Mouse (Mus musculus) c-Kit-negative CD71-positive TER-119-positive erythroid progenitor cells, embryonic 14.5 days (primary cell): ENCODE data around the gene Rnls.

Experiments
- DNase-seq: peaks from one replicate; pipeline ENCODE4 v3.0.0-alpha.2; 2013; ENCODE audit warnings: low read depth, low spot score

The Rnls gene

DNA sequence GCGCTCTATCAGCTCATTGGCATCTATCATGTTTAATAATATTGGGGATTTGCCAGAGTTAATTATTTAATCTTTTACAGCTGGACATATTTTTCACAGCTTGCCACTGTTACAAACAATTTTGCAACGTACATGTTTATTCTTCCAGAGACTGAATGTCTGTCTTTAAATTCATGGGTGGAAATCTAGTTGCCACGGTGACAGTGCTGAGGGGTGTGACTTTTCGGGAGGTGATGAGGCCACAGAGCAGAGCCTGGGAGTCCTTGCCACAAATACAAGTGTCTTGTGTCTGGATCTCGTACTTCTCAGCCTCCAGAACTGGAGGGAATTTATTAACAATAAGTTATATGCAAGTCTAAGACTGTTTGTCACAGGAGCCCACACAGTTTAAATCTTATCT lies 212.5 kb downstream of the Rnls start:
- DNase-seq: no peak

DNA sequence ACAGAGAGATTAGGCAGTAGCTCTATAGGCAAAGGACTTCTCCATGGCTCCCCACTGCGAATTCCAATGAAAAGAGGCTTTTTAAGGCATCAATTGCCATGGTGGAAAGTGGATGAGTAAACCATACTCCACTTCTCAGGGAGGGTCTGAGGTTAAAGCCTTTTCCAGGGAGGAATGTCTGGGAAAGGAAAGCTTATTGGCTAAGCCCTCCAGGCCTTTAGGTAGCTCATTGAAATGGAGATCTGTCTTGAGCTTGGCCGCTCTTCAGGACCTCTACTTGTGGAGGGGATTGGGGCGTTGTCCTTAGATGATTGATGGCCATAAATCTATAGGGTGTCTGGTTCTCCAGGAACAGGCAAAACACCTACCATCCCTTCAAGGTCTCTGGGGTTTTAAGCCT lies 213.2 kb downstream of the Rnls start:
- DNase-seq: no peak

DNA sequence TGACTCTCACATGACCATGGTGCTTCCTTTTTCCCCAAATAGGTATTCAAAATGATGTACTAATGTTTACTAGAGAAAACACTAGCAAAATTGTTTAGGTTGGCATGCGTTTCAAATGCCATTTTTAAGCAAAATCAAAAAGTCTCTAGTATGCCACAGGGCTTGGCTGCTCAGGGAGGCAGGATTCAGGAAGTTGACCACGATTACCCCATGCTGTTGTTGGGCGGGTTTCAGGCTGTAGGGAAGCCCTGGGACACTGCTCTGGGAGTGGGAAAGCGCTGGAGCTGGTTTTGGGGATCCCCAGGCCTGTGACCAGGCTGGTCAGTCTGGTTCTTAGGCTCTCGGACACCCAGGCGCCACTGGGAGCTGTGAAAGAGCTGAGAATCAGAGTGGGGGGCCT lies 213.7 kb downstream of the Rnls start:
- no peak for DNase-seq

DNA sequence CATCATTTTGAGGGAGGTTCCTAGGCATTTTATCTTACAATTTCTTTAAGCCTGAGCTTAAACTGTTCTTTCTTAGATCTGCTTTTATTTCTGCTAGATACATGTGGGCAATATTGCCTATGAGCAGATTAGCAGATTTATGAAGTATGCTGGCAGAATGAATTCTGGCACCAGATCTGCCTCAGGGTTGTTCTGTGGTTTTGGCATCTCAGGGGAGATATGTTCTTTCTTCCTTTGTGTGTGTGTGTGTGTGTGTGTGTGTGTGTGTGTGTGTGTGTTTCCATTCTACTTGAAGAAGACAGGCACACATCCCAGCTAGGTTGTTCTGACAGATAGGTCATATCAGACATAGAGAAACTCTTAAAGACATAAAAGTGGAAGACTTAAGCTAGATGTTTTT lies 218.1 kb downstream of the Rnls start:
- DNase-seq: no peak

DNA sequence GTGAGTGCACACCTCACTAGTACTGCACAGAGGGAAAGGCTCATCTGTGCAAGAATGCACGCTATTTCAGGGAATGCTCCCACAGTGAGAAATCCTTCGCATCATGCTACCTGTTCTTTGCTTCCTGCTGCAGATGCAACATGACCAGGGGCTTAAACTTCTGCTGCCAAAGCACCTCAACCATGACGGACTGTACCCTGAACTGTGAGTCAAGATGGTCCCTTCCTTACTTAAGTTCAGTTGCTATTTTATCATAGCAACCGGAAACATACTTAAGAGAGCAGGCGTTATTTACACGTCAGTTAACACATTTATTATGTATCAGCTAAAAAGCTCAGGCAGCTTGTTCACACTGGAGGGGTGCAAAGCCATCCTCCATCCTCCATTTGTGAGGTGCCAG lies 222.2 kb downstream of the Rnls start:
- no peak for DNase-seq

DNA sequence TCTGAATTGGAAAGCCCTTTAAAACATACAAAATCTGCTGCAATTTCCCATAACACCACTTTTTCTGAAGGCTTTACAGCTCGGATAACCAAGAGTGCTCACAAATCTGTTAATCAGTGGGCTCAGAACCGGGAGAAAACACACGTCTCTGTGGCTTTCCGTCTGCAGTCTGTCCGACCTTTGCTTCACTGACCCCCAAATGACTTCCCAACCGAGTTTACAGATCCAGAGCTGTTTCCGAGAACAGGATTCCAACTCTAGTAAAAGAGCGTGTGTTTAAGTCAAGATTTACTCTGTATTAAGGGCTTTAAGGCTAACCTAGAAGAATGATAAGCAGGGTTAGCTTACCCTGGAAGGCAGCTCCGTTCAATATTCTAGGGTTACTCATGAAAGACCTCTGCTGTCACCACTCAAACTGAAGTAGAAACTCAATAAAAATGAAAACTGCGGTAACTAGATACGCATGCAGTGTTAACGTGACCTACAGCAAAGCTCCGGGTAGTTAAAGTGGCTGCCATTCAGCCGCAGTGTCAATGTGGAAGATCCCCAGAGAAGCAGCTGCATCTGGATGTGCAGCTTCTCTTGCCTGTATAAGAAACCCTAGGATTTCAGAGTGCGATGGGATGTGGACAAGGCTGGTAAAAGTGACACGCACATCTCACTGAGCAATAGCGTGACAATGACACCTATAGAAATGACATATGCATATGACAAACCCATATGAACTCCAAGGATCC lies 224.4 kb downstream of the Rnls start:
- no peak for DNase-seq

DNA sequence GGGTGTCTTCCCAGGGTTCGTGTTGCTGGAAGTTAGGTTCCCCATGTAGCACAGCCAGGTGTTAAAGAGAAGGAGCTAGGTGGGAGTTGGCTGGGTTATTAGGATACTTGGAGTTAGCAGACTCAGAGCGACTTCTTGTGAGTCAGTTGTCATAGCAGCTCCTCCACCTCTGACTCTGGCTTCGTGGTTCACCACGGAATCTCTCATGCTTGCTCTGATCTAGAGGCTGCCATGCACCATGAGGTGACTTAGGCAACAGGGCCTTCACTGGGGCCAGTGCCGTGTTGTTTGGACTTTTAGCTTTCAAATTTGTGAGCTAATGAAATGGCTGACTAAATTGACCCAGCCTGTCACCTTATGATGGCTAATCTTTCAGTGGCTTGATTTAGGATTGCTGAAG lies 227.3 kb downstream of the Rnls start:
- DNase-seq: no peak

DNA sequence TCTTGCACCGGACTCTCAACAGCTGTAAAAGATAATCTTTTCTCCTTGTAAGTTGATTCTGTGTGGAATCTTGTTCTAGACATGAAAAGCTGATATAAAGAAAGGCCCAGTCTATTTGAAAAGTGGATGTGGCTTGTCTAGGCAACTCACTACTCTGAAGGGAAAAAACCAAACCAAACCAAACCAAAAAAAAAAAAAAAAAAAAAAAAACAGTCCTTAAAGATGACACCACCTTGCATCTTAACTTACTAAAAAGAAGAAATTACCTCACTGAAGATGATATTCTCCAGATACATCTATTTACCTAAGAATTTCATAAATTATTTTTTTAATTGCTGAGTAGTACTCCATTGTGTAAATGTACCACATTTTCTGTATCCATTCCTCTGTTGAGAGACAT lies 230.2 kb downstream of the Rnls start:
- no peak for DNase-seq

DNA sequence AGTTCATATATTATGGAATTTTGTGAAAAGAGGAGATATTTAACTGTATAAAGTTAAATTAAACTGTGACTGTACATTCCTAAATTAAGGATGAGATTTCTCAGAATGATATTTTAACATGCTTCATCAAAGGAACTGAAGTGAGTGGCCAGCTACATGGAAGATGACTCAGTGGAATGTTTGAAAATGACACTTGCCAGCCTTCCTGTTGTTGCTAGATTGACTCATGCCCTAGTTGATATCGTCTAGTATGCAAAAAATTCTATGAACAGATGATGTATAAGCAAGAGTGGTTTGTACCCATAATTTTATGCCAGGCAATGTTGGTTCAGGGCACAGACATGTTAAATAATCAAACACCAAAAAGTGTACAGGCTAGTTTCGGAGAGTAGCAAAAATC lies 232.2 kb downstream of the Rnls start:
- DNase-seq: no peak

DNA sequence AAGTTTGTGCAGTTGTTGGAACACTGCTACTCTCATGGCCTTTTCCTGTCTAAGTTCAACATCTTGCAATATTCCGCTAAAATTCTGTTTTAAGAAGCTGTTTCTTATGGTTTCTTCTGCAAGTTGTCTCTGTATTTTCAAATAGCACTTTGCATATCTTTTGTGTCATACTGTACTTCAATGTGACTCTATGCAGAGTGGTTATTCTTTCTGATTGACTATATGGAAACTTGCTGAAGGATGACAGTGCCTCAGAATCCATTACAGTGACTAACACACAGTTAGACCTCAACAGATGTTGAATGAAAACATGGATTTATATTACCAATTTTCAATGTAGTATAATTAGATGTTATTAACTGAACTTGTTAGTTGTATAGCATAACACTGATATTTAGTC lies 232.9 kb downstream of the Rnls start:
- no peak for DNase-seq

DNA sequence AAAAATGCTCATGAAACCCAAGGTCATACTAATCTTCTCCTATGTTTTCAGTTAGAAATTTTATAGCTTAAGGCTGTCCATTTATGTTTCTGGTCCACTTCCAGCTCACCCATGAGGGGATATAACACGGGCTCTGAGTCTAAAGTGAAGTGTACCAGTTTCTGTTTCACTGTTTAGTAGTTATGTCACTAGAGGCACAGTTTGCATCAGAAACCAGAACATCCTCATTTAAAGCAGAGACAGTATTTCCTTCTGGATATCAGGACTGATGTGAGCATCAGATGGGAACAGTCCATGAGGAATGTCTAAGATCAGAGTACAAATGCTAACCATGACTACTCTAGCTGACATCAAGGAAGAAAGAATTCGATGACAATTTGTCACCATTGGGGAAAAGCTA lies 233.9 kb downstream of the Rnls start:
- DNase-seq: no peak

DNA sequence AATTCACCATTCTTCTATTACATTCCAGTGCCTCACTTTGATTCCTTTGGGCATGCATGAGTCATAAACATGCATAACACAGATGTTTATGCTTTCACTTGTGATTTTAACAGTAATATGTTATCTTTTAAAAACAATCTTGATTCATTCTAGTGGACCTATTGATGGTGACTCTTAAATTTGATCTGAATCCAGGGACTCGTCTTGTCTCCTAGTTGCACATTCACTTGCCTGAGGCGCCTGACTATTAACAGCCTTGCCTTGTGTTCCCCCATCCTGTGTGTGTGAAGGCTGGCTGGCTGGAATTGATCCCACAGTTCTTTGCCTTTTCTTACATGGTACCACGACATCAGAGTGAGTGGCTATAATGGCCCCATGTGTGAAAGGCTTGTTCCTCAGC lies 243.7 kb downstream of the Rnls start:
- no peak for DNase-seq

DNA sequence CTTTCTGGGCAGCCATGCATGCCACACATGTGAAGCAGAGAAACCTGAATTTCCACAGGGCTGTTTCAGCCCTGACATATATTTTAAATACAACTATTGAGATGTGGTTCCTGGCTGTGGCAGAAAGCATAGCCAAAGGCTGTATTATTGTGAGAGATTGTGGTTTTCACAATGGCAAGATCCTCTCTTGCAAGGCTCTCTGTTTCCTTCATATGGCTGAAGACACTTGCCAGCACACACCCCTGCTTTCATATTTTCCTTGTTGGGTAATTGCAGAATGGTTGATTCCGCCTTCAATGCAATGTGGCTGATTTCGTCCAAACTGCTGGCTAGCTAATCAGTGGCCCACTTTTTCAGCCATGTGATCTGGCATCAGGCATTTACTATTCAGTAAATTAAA lies 248.9 kb downstream of the Rnls start:
- no peak for DNase-seq

DNA sequence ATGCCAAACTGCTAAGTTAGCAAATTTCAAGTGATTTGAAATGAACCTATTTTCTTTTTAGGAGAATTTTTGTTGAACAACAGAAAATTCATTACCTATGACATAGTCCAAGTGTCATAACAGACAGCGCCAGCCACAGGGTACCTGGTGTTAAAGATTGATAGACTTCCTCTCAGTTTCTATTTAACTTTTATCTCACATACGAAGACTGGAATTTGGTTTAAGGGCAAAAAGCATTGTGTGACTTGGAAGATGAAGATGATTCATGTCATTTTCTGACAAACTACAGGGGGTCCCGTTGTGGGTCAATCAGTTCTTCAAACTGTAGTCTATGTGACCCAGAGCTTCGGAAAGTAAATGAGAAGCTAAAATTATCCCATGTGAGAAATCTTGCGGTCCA lies 254.8 kb downstream of the Rnls start:
- no peak for DNase-seq

DNA sequence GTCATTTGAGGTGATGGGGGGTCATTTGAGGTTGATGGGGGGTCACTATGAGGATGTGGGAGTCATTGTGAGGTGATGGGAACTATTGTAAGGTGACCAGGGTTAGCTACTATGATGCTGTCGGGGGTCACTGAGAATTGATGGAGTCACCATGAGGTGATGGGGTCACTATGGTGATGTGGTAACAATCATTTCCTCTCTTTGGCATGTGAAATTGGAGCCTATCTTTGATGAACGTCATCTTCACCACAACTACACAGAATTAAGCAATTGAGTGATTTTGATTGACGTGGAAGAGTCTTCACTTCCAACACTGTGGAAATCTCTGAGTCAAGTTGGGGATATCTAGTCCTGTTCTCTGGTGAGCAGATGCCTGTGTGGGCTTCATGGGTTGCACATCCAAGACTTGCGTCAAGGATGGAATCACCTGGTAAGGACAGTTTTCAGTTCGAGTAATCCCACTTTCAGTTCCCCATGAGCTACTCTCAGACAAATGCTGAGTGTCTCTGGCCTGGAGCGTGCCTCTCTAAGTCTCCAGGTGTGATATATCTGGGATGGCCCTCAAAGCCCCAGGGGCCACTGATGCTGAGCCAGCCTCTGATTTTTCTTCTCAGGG lies 269.4 kb downstream of the Rnls start:
- no peak for DNase-seq

DNA sequence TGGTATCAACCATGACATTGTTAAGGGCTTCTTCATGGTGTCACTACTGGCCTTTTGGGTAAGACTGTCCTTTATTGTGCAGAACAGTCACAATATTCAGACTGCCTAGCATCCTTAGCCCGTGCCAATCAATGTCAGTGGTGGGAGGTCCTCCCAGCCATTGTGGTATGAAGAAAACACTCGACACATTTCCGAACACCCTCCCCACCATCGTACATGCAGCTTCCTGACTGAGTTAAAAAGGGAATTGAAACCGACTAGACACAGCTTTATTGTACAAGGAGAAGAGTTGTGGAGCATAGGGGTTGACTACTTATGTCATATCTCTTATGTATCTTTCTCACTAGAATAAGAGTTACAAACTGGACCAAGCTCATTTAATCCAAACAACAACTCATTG lies 272.1 kb downstream of the Rnls start:
- no peak for DNase-seq

DNA sequence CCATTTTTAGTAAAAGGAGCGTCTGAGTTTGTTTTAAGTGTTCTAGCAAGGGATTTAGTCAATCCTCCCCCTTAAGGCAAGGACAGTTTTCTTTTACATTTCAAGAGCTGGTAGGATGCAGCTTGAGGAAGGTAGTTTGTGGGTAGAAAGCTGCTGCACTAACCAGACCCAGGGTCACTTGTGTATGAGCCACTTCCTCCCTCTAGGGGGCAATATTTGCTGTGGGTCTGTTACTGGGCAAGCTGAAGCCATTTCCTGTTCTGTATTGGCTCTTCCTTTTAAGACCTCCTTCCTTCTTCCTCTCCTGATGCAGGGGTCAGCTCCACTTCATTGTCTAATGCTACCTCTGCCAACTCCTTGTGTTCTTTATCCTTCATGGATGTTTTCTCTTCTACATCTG lies 273.2 kb downstream of the Rnls start:
- DNase-seq: no peak

DNA sequence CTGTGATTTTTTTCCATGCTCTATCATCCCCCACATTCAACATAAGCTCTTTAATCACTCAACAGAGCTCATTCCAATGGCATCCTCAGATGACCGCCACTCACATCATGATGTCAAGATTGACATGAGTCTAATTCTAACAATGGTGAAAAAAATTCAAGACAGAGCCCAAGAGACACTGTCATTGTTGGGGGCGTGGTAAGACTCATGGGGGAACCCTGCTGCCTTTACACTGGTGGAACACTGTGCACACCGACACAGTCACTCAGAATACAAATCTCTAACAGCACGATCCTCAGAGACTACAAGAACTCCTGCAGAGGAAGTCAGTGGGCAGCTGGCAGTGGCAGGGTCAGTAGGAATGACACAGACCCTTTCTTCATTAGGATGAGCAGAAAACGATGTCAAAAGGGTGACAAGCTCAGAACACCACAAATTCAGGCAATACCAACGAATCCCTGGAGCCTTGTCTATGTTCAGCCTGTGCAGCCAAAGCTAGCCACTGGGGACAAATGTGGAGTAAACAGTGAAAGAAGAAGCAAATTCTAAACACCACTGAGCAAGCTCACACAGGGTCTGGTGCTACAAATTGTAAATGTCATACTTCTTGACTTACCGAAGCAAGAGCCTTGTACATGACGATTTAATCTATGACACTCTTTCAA lies 277.3 kb downstream of the Rnls start:
- DNase-seq: no peak

DNA sequence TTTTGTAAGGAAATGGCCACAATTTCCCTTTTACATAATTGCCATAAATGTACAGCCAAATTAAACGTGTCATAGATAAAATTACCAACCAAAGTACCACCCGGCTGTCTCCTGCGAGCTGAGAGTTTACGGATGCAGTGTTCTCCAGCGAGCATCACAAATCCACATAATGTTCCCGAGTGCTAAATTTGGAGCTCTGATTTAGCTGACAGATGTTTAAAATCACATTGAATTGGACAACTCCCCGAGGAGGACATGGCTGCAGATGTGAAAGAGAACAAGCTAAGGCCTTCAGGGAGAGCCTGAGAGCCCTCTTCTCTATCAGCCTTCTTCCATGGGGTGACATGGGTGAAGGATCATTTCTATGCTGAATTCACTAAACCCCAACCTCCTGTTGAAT lies 278.3 kb downstream of the Rnls start:
- no peak for DNase-seq

DNA sequence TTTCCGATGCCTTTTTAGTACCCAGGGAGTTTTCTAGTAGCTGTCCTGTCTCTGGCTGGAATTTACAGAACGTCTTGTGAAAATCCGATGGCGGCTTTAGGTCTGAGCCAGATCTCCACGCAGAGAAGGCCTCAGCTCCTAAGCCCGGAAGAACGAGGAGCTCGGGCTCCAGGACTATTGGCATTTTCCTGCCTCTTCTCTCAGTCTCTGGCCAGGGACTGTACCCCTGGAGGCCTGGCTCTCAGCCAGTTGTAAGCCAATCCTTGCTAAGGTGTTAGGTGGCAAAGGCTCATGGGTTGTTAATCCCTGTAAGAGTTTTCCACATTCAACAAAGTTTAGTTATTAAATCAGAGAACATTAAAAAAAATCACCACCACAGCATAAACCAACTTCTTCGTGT lies 281.7 kb downstream of the Rnls start:
- no peak for DNase-seq

DNA sequence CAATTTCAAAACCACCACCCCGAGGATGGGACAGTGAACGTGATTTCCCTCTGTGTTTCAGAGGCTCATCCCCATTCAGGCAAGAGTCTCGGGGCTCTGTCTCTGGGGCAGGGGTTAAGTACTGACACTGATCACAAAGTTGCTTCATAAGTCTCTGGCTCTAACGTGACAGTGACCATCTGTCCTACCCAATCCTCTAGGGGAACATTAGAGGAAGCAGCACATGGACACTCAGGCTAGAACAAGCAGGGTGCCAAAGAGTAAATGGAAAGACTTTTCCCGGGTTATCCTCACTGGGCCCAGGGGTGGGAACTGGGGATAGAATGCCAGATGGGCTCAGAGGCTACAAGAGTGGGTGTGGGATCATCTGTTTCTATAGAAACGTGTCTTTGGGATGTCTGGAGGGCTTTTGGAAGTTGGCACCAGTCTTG lies 282.1 kb downstream of the Rnls start:
- DNase-seq: no peak

DNA sequence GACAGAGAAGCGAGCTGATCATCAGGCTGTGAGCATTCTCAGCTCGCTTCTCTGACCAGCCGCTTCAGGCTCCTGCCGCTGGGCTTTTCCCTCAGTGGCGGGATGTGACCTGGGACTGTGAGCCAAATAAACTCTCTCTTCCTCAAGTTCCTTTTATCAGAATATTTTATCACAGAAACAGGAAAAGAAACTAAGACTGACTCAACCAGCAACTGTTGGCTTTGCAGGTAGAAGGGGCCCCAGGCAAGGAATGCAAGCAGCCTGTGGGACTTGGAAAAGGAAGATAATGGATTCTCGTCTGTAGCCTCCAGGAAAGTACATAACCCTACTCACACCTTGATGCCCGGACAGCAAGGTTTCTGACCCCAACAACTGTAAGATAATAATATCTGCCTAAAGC lies 283.0 kb downstream of the Rnls start:
- DNase-seq: no peak

DNA sequence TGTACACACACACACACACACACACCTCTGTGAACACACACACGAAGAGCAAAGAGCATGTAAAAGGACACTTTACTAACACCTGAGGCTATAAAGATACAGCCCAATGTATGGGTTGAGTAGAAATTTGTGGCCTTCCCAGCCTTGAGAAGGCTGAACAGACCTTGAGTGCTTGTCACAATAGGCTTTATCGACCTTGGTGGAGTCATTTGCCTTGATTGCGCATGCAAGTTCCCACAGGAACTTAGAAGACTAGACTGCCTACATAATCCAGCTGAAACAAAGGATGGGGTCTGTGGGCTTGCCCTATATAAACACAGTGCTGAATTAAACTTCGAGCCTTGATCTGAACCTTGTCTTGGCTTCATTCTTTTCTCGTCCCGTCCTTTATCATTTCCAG lies 288.2 kb downstream of the Rnls start:
- DNase-seq: no peak
